ENCODE assay signal across 11 mouse cellular contexts in genomic region chr2:155945124-155945523, GRCm38 (mm10). TPM values are rescaled to one million over a fixed set of nuclear protein-coding genes. Genes with fewer than 3 reads are reported as not detected.
DNase-seq lines count a peak whose midpoint lies in the region; ATAC-seq lines count a peak whose summit lies in the region.
"Had no signal": no experiment of that assay in that cellular context is flagged by ENCODE, and none has a peak within 500 bp of the region (broad histone marks: within the 10 kb centered on the region; RNA-seq: fewer than 3 reads in every experiment).

Gene Gdf5 (minus strand): TSS chr2:155945367.

- ATAC-seq in hindbrain, embryonic 11.5 days (ENCODE audit: low FRiP score), result no peak
- ATAC-seq in hindbrain, embryonic 14.5 days (ENCODE audit: low FRiP score), result no peak
- ATAC-seq: Patski had no signal

- no peaks in the 10 kb centered on the region for H3K36me3 ChIP-seq in hindbrain, embryonic 10.5 days
- H3K36me3 ChIP-seq in hindbrain, embryonic 11.5 days (ENCODE audit: control insufficient read depth, insufficient read depth, low read length), result no peaks in the 10 kb centered on the region
- no peaks in the 10 kb centered on the region for H3K36me3 ChIP-seq in hindbrain, embryonic 14.5 days (replicated peaks; ENCODE audit: control insufficient read depth, insufficient read depth)

- H3K4me2 ChIP-seq in hindbrain, embryonic 11.5 days (replicated peaks; ENCODE audit: low read depth, low read length), result no peak within 1 kb of the TSS
- 0 out of 2 replicates have a peak within 1 kb of the TSS, but pooled peaks have one; percentile 22 for H3K4me2 ChIP-seq in hindbrain, embryonic 14.5 days (replicated peaks)

- H3K27me3 ChIP-seq in hindbrain, embryonic 10.5 days (ENCODE audit: insufficient read depth, poor library complexity, severe bottlenecking), result peaks cover 16% of the 10 kb centered on the region
- no peaks in the 10 kb centered on the region for H3K27me3 ChIP-seq in hindbrain, embryonic 11.5 days (ENCODE audit: control insufficient read depth, insufficient read depth, low read length)
- no peaks in the 10 kb centered on the region for H3K27me3 ChIP-seq in hindbrain, embryonic 14.5 days (ENCODE audit: control insufficient read depth, insufficient read depth, low read length)
- H3K27me3 ChIP-seq: Patski had no signal

- WGBS in hindbrain, embryonic 10.5 days, result 57% methylated on average over 13 of the region's 13 CpGs
- WGBS in hindbrain, embryonic 11.5 days, result 54% methylated on average over 13 of the region's 13 CpGs
- 45% methylated on average over 13 of the region's 13 CpGs for WGBS in hindbrain, embryonic 14.5 days

- no peak for DNase-seq in hindbrain, embryonic 10.5 days (ENCODE audit: low spot score)
- no peak for DNase-seq in hindbrain, embryonic 11.5 days (ENCODE audit: low spot score)
- DNase-seq in brain, adult 2 months (ENCODE audit: low read depth, low spot score), result peak; percentile 69
- no peak for DNase-seq in hindbrain, embryonic 14.5 days (ENCODE audit: low spot score)
- DNase-seq in neural tube, embryonic 10.5 days (ENCODE audit: extremely low spot score, low spot score), result peak; percentile 14
- no peak for DNase-seq in thymus, postnatal 4 days
- no peak for DNase-seq in cerebellum, adult 8-10 months
- DNase-seq in retina, postnatal 1 day, result no peak

- H3K9me3 ChIP-seq in hindbrain, embryonic 10.5 days, result no peaks in the 10 kb centered on the region
- no peaks in the 10 kb centered on the region for H3K9me3 ChIP-seq in hindbrain, embryonic 11.5 days (ENCODE audit: control insufficient read depth, low read length)
- no peaks in the 10 kb centered on the region for H3K9me3 ChIP-seq in hindbrain, embryonic 14.5 days (ENCODE audit: control insufficient read depth, low read length)

- peak within 1 kb of the TSS; percentile 45; the same call in 1 of the 2 replicates for H3K27ac ChIP-seq in hindbrain, embryonic 10.5 days
- no peak within 1 kb of the TSS for H3K27ac ChIP-seq in hindbrain, embryonic 11.5 days (ENCODE audit: low read depth, low read length)
- peak within 1 kb of the TSS; percentile 63; the same call in 1 of the 2 replicates for H3K27ac ChIP-seq in hindbrain, embryonic 14.5 days
- H3K27ac ChIP-seq: liver, embryonic 14.5 days had no signal

- H3K4me3 ChIP-seq in hindbrain, embryonic 10.5 days, result no peak within 1 kb of the TSS
- no peak within 1 kb of the TSS for H3K4me3 ChIP-seq in hindbrain, embryonic 11.5 days (ENCODE audit: low read depth, low read length)
- no peak within 1 kb of the TSS for H3K4me3 ChIP-seq in hindbrain, embryonic 14.5 days (replicated peaks; ENCODE audit: low read length)
- H3K4me3 ChIP-seq: erythroblast, embryonic 14.5 days had no signal

- H3K9ac ChIP-seq in hindbrain, embryonic 11.5 days (ENCODE audit: low read depth, low read length), result no peak within 1 kb of the TSS
- peak within 1 kb of the TSS; percentile 26; the same call in 1 of the 2 replicates for H3K9ac ChIP-seq in hindbrain, embryonic 14.5 days
- H3K9ac ChIP-seq: liver, embryonic 14.5 days had no signal

- H3K4me1 ChIP-seq in hindbrain, embryonic 10.5 days (replicated peaks), result peaks cover 44% of the 10 kb centered on the region
- H3K4me1 ChIP-seq in hindbrain, embryonic 11.5 days (replicated peaks; ENCODE audit: control insufficient read depth, insufficient read depth, low read length), result peaks cover 11% of the 10 kb centered on the region; the same call in 1 of the 2 replicates
- peaks cover 17% of the 10 kb centered on the region for H3K4me1 ChIP-seq in hindbrain, embryonic 14.5 days (replicated peaks; ENCODE audit: control insufficient read depth, insufficient read depth, low read length)

RNA-seq across cellular contexts. Expression of gene Gdf5, which starts in this region (rescaled TPM):
- polyA plus RNA-seq in hindbrain, embryonic 10.5 days (2016; fragmentation: Nextera tagmentation; extraction: Ambion mirVana), result 0.42 and 1.1 TPM in 2 replicates
- 1.3 and 1.4 TPM in 2 replicates for polyA plus RNA-seq in hindbrain, embryonic 11.5 days (2014; fragmentation: Nextera tagmentation; extraction: Ambion mirVana)
- 2.3 and 3.1 TPM in 2 replicates for polyA plus RNA-seq in hindbrain, embryonic 14.5 days (2014; fragmentation: Nextera tagmentation; extraction: Ambion mirVana)
- polyA plus RNA-seq: erythroblast, embryonic 14.5 days had no signal

Comparison
In these comparisons a context has a peak if more than half of its experiments do, and no peak if none do; other contexts are left out.
1. DNase-seq: peak in brain, adult 2 months (single experiment) and neural tube, embryonic 10.5 days (single experiment); none in hindbrain, embryonic 10.5 days (single experiment), hindbrain, embryonic 11.5 days (single experiment), hindbrain, embryonic 14.5 days (single experiment), thymus, postnatal 4 days (single experiment), cerebellum, adult 8-10 months (single experiment) and retina, postnatal 1 day (single experiment).